Mouse (Mus musculus) T-helper 2 cell (primary cell): Measurements from ENCODE around the gene Adat1.

Experiments
- in situ Hi-C: fragments of 300-600 bp; cut with MboI, MseI; formaldehyde crosslinking; loops from one replicate; pipeline ENCODE4 v1.15.1; 2025; ENCODE audit warnings: high pct_unique_total_duplicates

The Adat1 gene

GRCm38 (mm10) chr8:111992013-111992702, at the start of gene Adat1:
TSS of gene Adat1 (minus strand) at chr8:111992302.
- in situ Hi-C loops, result loop anchor here (5.0 kb wide), 1 partner anchor 50 kb away; the partner anchor contains the start of gene Gabarapl2

GRCm38 (mm10) chr8:112037521-112037920, 45.4 kb upstream of the Adat1 start:
- in situ Hi-C loops, result no loop called here

- in situ Hi-C loops, result no loop called here
Measured at GRCm38 (mm10) chr8:112034603-112035002, 42.5 kb upstream of the Adat1 start.

GRCm38 (mm10) chr8:112033071-112033470, 41.0 kb upstream of the Adat1 start:
- in situ Hi-C loops, result no loop called here

- in situ Hi-C loops, result no loop called here
Measured at GRCm38 (mm10) chr8:112030663-112031062, 38.6 kb upstream of the Adat1 start.

- in situ Hi-C loops, result no loop called here
Measured at GRCm38 (mm10) chr8:112029455-112029854, 37.4 kb upstream of the Adat1 start.

GRCm38 (mm10) chr8:112014936-112015335, 22.8 kb upstream of the Adat1 start, which contains the start of gene Gm6793:
TSS of gene Gm6793 (minus strand) at chr8:112015036.
- in situ Hi-C loops, result no loop called here

- in situ Hi-C loops, result no loop called here
Measured at GRCm38 (mm10) chr8:112011816-112012242, 19.7 kb upstream of the Adat1 start.

- in situ Hi-C loops, result no loop called here
Measured at GRCm38 (mm10) chr8:112010997-112011815, 19.1 kb upstream of the Adat1 start, which contains the start of the genes Kars and Terf2ip. TSS of gene Kars (minus strand) at chr8:112011323. TSS of gene Terf2ip (plus strand) at chr8:112011398.

GRCm38 (mm10) chr8:112009558-112009957, 17.5 kb upstream of the Adat1 start:
- in situ Hi-C loops, result loop anchor here (5.0 kb wide), 1 partner anchor 147 kb away; no protein-coding TSS in a partner anchor

- in situ Hi-C loops, result loop anchor here (5.0 kb wide), 1 partner anchor 145 kb away; no protein-coding TSS in a partner anchor
Measured at GRCm38 (mm10) chr8:112007669-112008068, 15.6 kb upstream of the Adat1 start.

GRCm38 (mm10) chr8:112005601-112006000, 13.5 kb upstream of the Adat1 start:
- in situ Hi-C loops, result loop anchor here (5.0 kb wide), 1 partner anchor 143 kb away; no protein-coding TSS in a partner anchor

GRCm38 (mm10) chr8:112004754-112005153, 12.7 kb upstream of the Adat1 start:
- in situ Hi-C loops, result loop anchor here (5.0 kb wide), 1 partner anchor 142 kb away; no protein-coding TSS in a partner anchor

- in situ Hi-C loops, result loop anchor here (5.0 kb wide), 1 partner anchor 50 kb away; the partner anchor contains the start of gene Gabarapl2
Measured at GRCm38 (mm10) chr8:111992703-111993039, 569 bp upstream of the Adat1 start.

- in situ Hi-C loops, result loop anchor here (5.0 kb wide), 1 partner anchor 49 kb away; the partner anchor contains the start of gene Gabarapl2
Measured at GRCm38 (mm10) chr8:111991278-111991677, 824 bp downstream of the Adat1 start.

- in situ Hi-C loops, result loop anchor here (5.0 kb wide), 1 partner anchor 48 kb away; the partner anchor contains the start of gene Gabarapl2
Measured at GRCm38 (mm10) chr8:111989911-111990310, 2.2 kb downstream of the Adat1 start.

GRCm38 (mm10) chr8:111984511-111984910, 7.6 kb downstream of the Adat1 start:
- in situ Hi-C loops, result no loop called here

GRCm38 (mm10) chr8:111982116-111982515, 10.0 kb downstream of the Adat1 start:
- in situ Hi-C loops, result no loop called here

- in situ Hi-C loops, result no loop called here
Measured at GRCm38 (mm10) chr8:111978147-111978546, 14.0 kb downstream of the Adat1 start.

GRCm38 (mm10) chr8:111976326-111976725, 15.8 kb downstream of the Adat1 start:
- in situ Hi-C loops, result no loop called here

- in situ Hi-C loops, result no loop called here
Measured at GRCm38 (mm10) chr8:111975706-111976105, 16.4 kb downstream of the Adat1 start.

- in situ Hi-C loops, result no loop called here
Measured at GRCm38 (mm10) chr8:111974138-111974537, 18.0 kb downstream of the Adat1 start.
